Mouse (Mus musculus) thymus, adult 2 months (tissue): ENCODE data around the gene Sufu.

ENCODE experiments used
- CTCF ChIP-seq: fragments of 200-500 bp; IDR thresholded peaks from 2 replicates; pipeline ENCODE4 v1.5.1; 2012; ENCODE audit warnings: mild to moderate bottlenecking, control low read depth, low read length, moderate library complexity, borderline replicate concordance; ENCODE audit not compliant: control insufficient read depth, poor library complexity, insufficient read depth; ENCODE audit errors: extremely low read depth
- POLR2A ChIP-seq: fragments of 200-500 bp; IDR thresholded peaks from 2 replicates; pipeline ENCODE4 v1.6.1; 2012; ENCODE audit warnings: mild to moderate bottlenecking, low read length, control low read depth, moderate library complexity; ENCODE audit not compliant: control insufficient read depth, poor library complexity, insufficient read depth; ENCODE audit errors: extremely low read depth

DNA sequence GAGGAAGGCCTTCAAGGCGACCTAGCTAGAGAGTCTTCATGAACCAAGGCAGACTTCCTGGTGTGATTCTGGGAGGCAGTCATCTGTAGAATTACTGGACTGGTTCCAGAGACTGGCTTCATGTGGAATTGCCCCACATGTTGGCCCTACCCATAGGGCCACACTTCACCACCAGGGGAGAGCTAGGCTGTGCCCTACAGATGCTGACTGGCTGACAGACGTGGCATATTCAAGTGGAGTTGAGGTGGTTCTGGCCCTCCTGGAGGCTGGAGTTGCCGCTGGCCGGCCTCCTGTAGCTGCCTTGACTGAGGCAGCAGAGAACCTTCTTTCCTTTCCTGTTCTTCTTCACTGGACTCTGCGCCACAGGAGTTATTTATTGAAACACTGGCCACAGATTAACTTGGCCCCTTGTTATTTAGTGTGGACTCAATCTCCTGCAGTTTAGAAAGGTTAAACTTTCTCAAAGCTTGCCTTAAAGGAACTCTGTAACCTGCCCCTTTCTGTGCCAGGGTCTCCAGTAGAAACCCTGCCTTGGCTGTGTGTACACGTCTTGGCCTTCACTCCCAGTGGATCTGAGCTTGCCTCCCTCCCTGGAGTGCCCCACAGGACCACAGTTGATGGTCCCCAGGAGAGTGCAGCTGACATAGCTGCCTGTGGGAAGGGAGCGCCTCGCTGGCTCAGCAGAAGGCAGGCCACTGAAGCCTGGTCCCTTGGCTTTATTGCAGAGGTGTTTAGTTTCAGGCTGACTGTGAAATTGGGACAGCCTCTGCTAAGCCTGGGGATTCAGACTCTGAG lies 10.1 kb downstream of the Sufu start:
- no peak for TF ChIP-seq CTCF
- no peak for TF ChIP-seq POLR2A
